Mouse (Mus musculus) liver, embryonic 12.5 days (tissue): ENCODE results near the gene Sorcs2. TPM values are rescaled to one million over a fixed set of nuclear protein-coding genes. Genes with fewer than 3 reads are reported as not detected.

ENCODE experiments used
- ATAC-seq: fragments of 200-750 bp; cut with Nextera tagmentation; 2 replicates; pipeline ENCODE4 v1.8.0; 2017; ENCODE audit warnings: moderate number of reproducible peaks, mild to moderate bottlenecking, moderate library complexity
- H3K27ac ChIP-seq: fragments of 300-500 bp; sonication (generic); 2 replicates; pipeline ENCODE4 v1.5.1; 2016; ENCODE audit warnings: mild to moderate bottlenecking
- H3K27me3 ChIP-seq: fragments of 300-500 bp; sonication (generic); replicated peaks from 2 replicates; pipeline ENCODE4 v1.6.1; 2016; ENCODE audit warnings: mild to moderate bottlenecking, moderate library complexity
- H3K36me3 ChIP-seq: fragments of 300-500 bp; sonication (generic); 2 replicates; pipeline ENCODE4 v1.6.1; 2016; ENCODE audit warnings: mild to moderate bottlenecking, moderate library complexity
- H3K4me1 ChIP-seq: fragments of 300-500 bp; sonication (generic); 2 replicates; pipeline ENCODE4 v1.6.1; 2016
- H3K4me2 ChIP-seq: fragments of 300-500 bp; sonication (generic); 2 replicates; pipeline ENCODE4 v1.6.1; 2016; ENCODE audit warnings: mild to moderate bottlenecking, moderate library complexity
- H3K4me3 ChIP-seq: fragments of 300-500 bp; sonication (generic); 2 replicates; pipeline ENCODE4 v1.5.1; 2016; ENCODE audit warnings: mild to moderate bottlenecking, moderate library complexity
- H3K9ac ChIP-seq: fragments of 300-500 bp; sonication (generic); 2 replicates; pipeline ENCODE4 v1.6.1; 2016; ENCODE audit warnings: mild to moderate bottlenecking, moderate library complexity
- H3K9me3 ChIP-seq: fragments of 300-500 bp; sonication (generic); replicated peaks from 2 replicates; pipeline ENCODE4 v1.6.1; 2016; ENCODE audit warnings: mild to moderate bottlenecking, moderate library complexity
- WGBS: fragments of 180-500 bp; shearing (Covaris S2); methylation state at CpG from one replicate; pipeline ENCODE4 v1.1.7; 2016; ENCODE audit not compliant: insufficient replicate concordance; 5-methylcytosine and 5-hydroxymethylcytosine counted together
- polyA plus RNA-seq: library from polyadenylated mRNA; unstranded; fragments of >200 nt; fragmentation: Nextera tagmentation; extraction: Ambion mirVana; gene quantifications from 2 replicates; pipeline ENCODE4 v1.2.1, GENCODE M21; 2016

Gene Sorcs2
- polyA plus RNA-seq, 1 experiment from 2014 or later, result 1.2 TPM

- Histone ChIP-seq H3K4me1 (peaks cover 34% of the 10 kb centered on the region), H3K27me3 (0 out of 2 replicates have a peak, but pooled peaks cover 4% of the 10 kb centered on the region)
Measured at GRCm38 (mm10) chr5:36369261-36369684, 28.7 kb downstream of the Sorcs2 start.

GRCm38 (mm10) chr5:36368511-36369135 is 29.3 kb downstream of the Sorcs2 start:
- 0 out of 2 replicates have a peak, but pooled peaks cover 4% of the 10 kb centered on the region for H3K27me3 ChIP-seq
- H3K27ac ChIP-seq, result no peak overlapping the region
- H3K9ac ChIP-seq, result no peak overlapping the region
- H3K36me3 ChIP-seq, result no peaks in the 10 kb centered on the region
- H3K4me1 ChIP-seq, result peaks cover 27% of the 10 kb centered on the region
- WGBS, result 56% methylated on average over 7 of the region's 7 CpGs
- H3K4me2 ChIP-seq, result no peak overlapping the region
- ATAC-seq, result no peak
- H3K9me3 ChIP-seq, result no peaks in the 10 kb centered on the region
- no peak overlapping the region for H3K4me3 ChIP-seq

More at GRCm38 (mm10) chr5:36369261-36369684, 28.7 kb downstream of the Sorcs2 start:
- H3K36me3 ChIP-seq, result no peaks in the 10 kb centered on the region
- H3K4me3 ChIP-seq, result no peak overlapping the region
- no peaks in the 10 kb centered on the region for H3K9me3 ChIP-seq
- H3K4me2 ChIP-seq, result no peak overlapping the region
- no peak overlapping the region for H3K9ac ChIP-seq
- peak; percentile 35; the same call in 1 of the 2 replicates for ATAC-seq
- H3K27ac ChIP-seq, result no peak overlapping the region
- WGBS, result 44% methylated on average over 1 of the region's 1 CpGs

GRCm38 (mm10) chr5:36367911-36368310 is 30.0 kb downstream of the Sorcs2 start:
- Histone ChIP-seq H3K4me1 (peaks cover 20% of the 10 kb centered on the region), H3K4me2 (no peak overlapping the region), H3K9me3 (no peaks in the 10 kb centered on the region), H3K4me3 (no peak overlapping the region), H3K27me3 (0 out of 2 replicates have a peak, but pooled peaks cover 4% of the 10 kb centered on the region), H3K36me3 (no peaks in the 10 kb centered on the region), H3K27ac (no peak overlapping the region), H3K9ac (no peak overlapping the region)
- 77% methylated on average over 6 of the region's 6 CpGs for WGBS
- no peak for ATAC-seq

- Histone ChIP-seq H3K4me2 (no peak overlapping the region), H3K4me1 (peaks cover 17% of the 10 kb centered on the region), H3K9me3 (no peaks in the 10 kb centered on the region), H3K36me3 (no peaks in the 10 kb centered on the region), H3K9ac (no peak overlapping the region), H3K27me3 (0 out of 2 replicates have a peak, but pooled peaks cover 4% of the 10 kb centered on the region), H3K27ac (no peak overlapping the region), H3K4me3 (no peak overlapping the region)
- ATAC-seq, result no peak
- WGBS, result 36% methylated on average over 3 of the region's 3 CpGs
Measured at GRCm38 (mm10) chr5:36367181-36367610, 30.7 kb downstream of the Sorcs2 start.

- no peak for ATAC-seq
- no peak overlapping the region for H3K9ac ChIP-seq
- no peak overlapping the region for H3K4me3 ChIP-seq
- H3K4me2 ChIP-seq, result no peak overlapping the region
- no peaks in the 10 kb centered on the region for H3K36me3 ChIP-seq
- no peaks in the 10 kb centered on the region for H3K9me3 ChIP-seq
- no peaks in the 10 kb centered on the region for H3K27me3 ChIP-seq
- H3K27ac ChIP-seq, result no peak overlapping the region
- peaks cover 15% of the 10 kb centered on the region; the same call in 1 of the 2 replicates for H3K4me1 ChIP-seq
- WGBS, result 35% methylated on average over 7 of the region's 7 CpGs
Measured at GRCm38 (mm10) chr5:36361749-36362148, 36.2 kb downstream of the Sorcs2 start.

GRCm38 (mm10) chr5:36360343-36360742 is 37.6 kb downstream of the Sorcs2 start:
- Histone ChIP-seq H3K27ac (no peak overlapping the region), H3K9me3 (no peaks in the 10 kb centered on the region), H3K4me2 (no peak overlapping the region), H3K36me3 (no peaks in the 10 kb centered on the region), H3K9ac (no peak overlapping the region), H3K27me3 (no peaks in the 10 kb centered on the region), H3K4me3 (no peak overlapping the region), H3K4me1 (peaks cover 15% of the 10 kb centered on the region; the same call in 1 of the 2 replicates)
- 67% methylated on average over 7 of the region's 7 CpGs for WGBS
- ATAC-seq, result no peak

GRCm38 (mm10) chr5:36359535-36360243 is 38.2 kb downstream of the Sorcs2 start:
- Histone ChIP-seq H3K27me3 (no peaks in the 10 kb centered on the region), H3K4me2 (no peak overlapping the region), H3K4me3 (no peak overlapping the region), H3K27ac (no peak overlapping the region), H3K9ac (no peak overlapping the region), H3K36me3 (no peaks in the 10 kb centered on the region), H3K4me1 (peaks cover 15% of the 10 kb centered on the region; the same call in 1 of the 2 replicates), H3K9me3 (no peaks in the 10 kb centered on the region)
- ATAC-seq, result no peak
- 50% methylated on average over 5 of the region's 5 CpGs for WGBS

GRCm38 (mm10) chr5:36358161-36358560 is 39.8 kb downstream of the Sorcs2 start:
- 59% methylated on average over 4 of the region's 4 CpGs for WGBS
- Histone ChIP-seq H3K9me3 (no peaks in the 10 kb centered on the region), H3K4me2 (no peak overlapping the region), H3K9ac (no peak overlapping the region), H3K36me3 (no peaks in the 10 kb centered on the region), H3K4me1 (peaks cover 15% of the 10 kb centered on the region; the same call in 1 of the 2 replicates), H3K27ac (no peak overlapping the region), H3K27me3 (no peaks in the 10 kb centered on the region), H3K4me3 (no peak overlapping the region)
- ATAC-seq, result no peak

- no peak for ATAC-seq
- Histone ChIP-seq H3K4me3 (no peak overlapping the region), H3K4me2 (no peak overlapping the region), H3K27ac (no peak overlapping the region), H3K36me3 (no peaks in the 10 kb centered on the region), H3K27me3 (no peaks in the 10 kb centered on the region), H3K9ac (no peak overlapping the region), H3K9me3 (no peaks in the 10 kb centered on the region), H3K4me1 (peaks cover 15% of the 10 kb centered on the region; the same call in 1 of the 2 replicates)
- WGBS, result 53% methylated on average over 4 of the region's 4 CpGs
Measured at GRCm38 (mm10) chr5:36356659-36357058, 41.3 kb downstream of the Sorcs2 start.

- peaks cover 12% of the 10 kb centered on the region; the same call in 1 of the 2 replicates for H3K4me1 ChIP-seq
Measured at GRCm38 (mm10) chr5:36355683-36356082, 42.3 kb downstream of the Sorcs2 start.

GRCm38 (mm10) chr5:36353679-36354078 is 44.3 kb downstream of the Sorcs2 start:
- no peak overlapping the region for H3K4me3 ChIP-seq
- H3K4me2 ChIP-seq, result no peak overlapping the region
- no peak overlapping the region for H3K27ac ChIP-seq
- 75% methylated on average over 6 of the region's 6 CpGs for WGBS
- no peaks in the 10 kb centered on the region for H3K9me3 ChIP-seq
- H3K27me3 ChIP-seq, result no peaks in the 10 kb centered on the region
- ATAC-seq, result no peak
- no peaks in the 10 kb centered on the region for H3K36me3 ChIP-seq
- no peaks in the 10 kb centered on the region for H3K4me1 ChIP-seq
- no peak overlapping the region for H3K9ac ChIP-seq

More at GRCm38 (mm10) chr5:36355683-36356082, 42.3 kb downstream of the Sorcs2 start:
- 58% methylated on average over 3 of the region's 3 CpGs for WGBS
- H3K9ac ChIP-seq, result no peak overlapping the region
- H3K36me3 ChIP-seq, result no peaks in the 10 kb centered on the region
- H3K27ac ChIP-seq, result no peak overlapping the region
- no peaks in the 10 kb centered on the region for H3K9me3 ChIP-seq
- H3K4me2 ChIP-seq, result no peak overlapping the region
- no peaks in the 10 kb centered on the region for H3K27me3 ChIP-seq
- ATAC-seq, result no peak
- no peak overlapping the region for H3K4me3 ChIP-seq

- no peak overlapping the region for H3K4me2 ChIP-seq
- no peak for ATAC-seq
- H3K4me1 ChIP-seq, result no peaks in the 10 kb centered on the region
- H3K4me3 ChIP-seq, result no peak overlapping the region
- H3K27me3 ChIP-seq, result no peaks in the 10 kb centered on the region
- H3K36me3 ChIP-seq, result no peaks in the 10 kb centered on the region
- H3K9ac ChIP-seq, result no peak overlapping the region
- no peaks in the 10 kb centered on the region for H3K9me3 ChIP-seq
- 63% methylated on average over 2 of the region's 2 CpGs for WGBS
- no peak overlapping the region for H3K27ac ChIP-seq
Measured at GRCm38 (mm10) chr5:36353194-36353593, 44.7 kb downstream of the Sorcs2 start.
